Mouse (Mus musculus) CH12.LX (cell line): Measurements from ENCODE around the gene Gm17349.

Source experiments
- CHD2 ChIP-seq: IDR thresholded peaks from 2 replicates; pipeline ENCODE4 v1.6.1; 2011; ENCODE audit warnings: low read length, improper control_type of control experiment
- CTCF ChIP-seq, 2 experiments: IDR thresholded peaks in 1 of 2; conservative IDR thresholded peaks in 1 of 2; 2 replicates each; pipeline ENCODE4 v1.5.1; 2011 to 2012; ENCODE audit warnings: low read depth in 2 of 2, low read length in 2 of 2, improper control_type of control experiment in 1 of 2, inconsistent platforms in 1 of 2, mild to moderate bottlenecking in 1 of 2, moderate library complexity in 1 of 2
- ELF1 ChIP-seq: IDR thresholded peaks from 2 replicates; pipeline ENCODE4 v1.6.1; 2014; ENCODE audit warnings: low read depth, mild to moderate bottlenecking, inconsistent platforms, low read length, improper control_type of control experiment
- UBTF ChIP-seq: IDR thresholded peaks from 2 replicates; pipeline ENCODE4 v1.6.1; 2012; ENCODE audit warnings: low read depth, mild to moderate bottlenecking, inconsistent platforms, low read length, improper control_type of control experiment, moderate library complexity
- ZC3H11A ChIP-seq: IDR thresholded peaks from 2 replicates; pipeline ENCODE4 v1.6.1; 2012; ENCODE audit warnings: low read depth, mild to moderate bottlenecking, inconsistent platforms, low read length, improper control_type of control experiment

GRCm38 (mm10) chr15:99713569-99713968 lies 8.3 kb upstream of the Gm17349 start:
- no peak for TF ChIP-seq CTCF (conservative IDR thresholded peaks at IDR 0.05 in 1 of 2, IDR thresholded peaks at IDR 0.05 in 1 of 2; ENCODE audit: low read depth in 2 of 2, low read length in 2 of 2)
- TF ChIP-seq UBTF, result no peak
- TF ChIP-seq ELF1, result no peak
- TF ChIP-seq CHD2, result no peak
- TF ChIP-seq ZC3H11A, result no peak
